Mouse (Mus musculus): ENCODE results near the gene 1700013H16Rik.
"Not testable (repeated sequence)": the region's sequence is repeated elsewhere in the genome, so short reads cannot be mapped to it uniquely, and the experiment has no call there.

The 1700013H16Rik gene

GRCm38 (mm10) chrX:53757736-53758135, at the start of gene 1700013H16Rik:
1700013H16Rik (minus strand) TSS chrX:53757831.
- no peak for DNase-seq (ENCODE audit: low spot score)

- no peak for DNase-seq (ENCODE audit: low spot score)
Measured at GRCm38 (mm10) chrX:53799074-53799473, 41.4 kb upstream of the 1700013H16Rik start.

- DNase-seq (ENCODE audit: low spot score): not testable (repeated sequence)
Measured at GRCm38 (mm10) chrX:53797519-53797918, 39.9 kb upstream of the 1700013H16Rik start, which contains the start of gene Xlr. Xlr (minus strand) TSS chrX:53797706.

- DNase-seq (ENCODE audit: low spot score): no peak
Measured at GRCm38 (mm10) chrX:53776276-53776675, 18.6 kb upstream of the 1700013H16Rik start, which contains the start of gene Zfp36l3. Zfp36l3 (minus strand) TSS chrX:53776394.

DNA sequence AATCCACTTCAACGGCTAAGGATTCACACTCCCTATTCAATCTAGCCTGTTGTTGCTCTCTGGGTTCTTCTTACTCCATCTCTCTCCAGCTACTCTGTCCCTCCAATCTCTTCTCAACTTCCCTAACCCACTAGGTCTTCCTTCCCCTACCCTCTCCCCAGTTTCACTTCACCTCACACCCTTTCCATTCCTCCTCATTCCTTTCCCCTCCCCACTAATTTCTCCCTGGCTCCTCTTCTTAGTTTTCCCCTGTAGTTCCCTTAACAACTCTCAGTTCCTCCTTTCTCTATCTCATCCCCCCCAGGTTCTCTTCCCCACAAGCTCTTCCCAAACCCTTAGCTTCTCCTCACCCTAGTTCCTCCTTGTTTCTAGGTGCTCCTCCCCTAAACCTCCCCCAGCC, 4.8 kb downstream of the 1700013H16Rik start:
- DNase-seq (ENCODE audit: low spot score): no peak

DNA sequence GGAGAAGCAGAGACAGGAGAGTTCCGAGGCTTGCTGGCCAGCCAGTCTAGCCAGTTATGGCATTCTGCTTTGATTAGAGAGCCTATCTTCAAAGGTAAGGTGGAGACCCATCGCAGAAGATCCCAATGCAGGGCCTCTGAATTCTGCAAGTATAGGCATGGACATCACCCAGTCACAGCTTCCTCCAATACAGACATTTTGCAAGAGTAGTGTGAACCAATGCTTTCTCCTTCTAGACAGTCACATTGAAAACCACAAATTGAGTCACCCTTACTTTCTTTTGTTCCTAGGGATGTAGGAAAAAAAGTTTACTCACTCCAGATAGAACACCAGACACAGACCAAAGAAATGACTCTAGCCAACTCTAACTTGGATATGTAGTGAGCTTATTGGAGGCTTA, 28.7 kb downstream of the 1700013H16Rik start:
- no peak for DNase-seq (ENCODE audit: low spot score)

DNA sequence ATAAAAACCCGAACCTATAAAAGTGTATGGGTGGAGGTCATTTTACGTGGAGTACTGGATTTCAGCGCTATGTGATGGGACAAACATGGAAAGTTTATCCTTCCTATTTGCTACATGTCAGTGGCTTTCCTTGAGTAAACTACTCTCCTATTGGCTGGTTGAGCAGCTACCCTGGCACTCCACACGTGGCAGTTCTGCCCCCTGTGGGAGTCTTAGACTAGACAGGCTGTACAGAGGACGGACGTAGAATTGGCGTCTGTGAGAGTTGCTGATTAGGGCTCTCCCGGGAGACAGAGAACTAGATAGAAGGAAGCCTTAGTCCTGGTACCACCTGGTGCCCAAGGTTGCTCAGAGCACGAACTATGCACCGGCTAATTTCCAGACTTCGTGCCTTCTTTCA, 33.0 kb downstream of the 1700013H16Rik start, which contains the start of gene 4930502E18Rik:
TSS of gene 4930502E18Rik (plus strand) at position 231 of the 400 bp plus-strand sequence.
- no peak for DNase-seq (ENCODE audit: low spot score)

GRCm38 (mm10) chrX:53716323-53717182, 41.1 kb downstream of the 1700013H16Rik start:
- peak; percentile 9 for DNase-seq (ENCODE audit: low spot score)

- no peak for DNase-seq (ENCODE audit: low spot score)
Measured at GRCm38 (mm10) chrX:53715942-53716322, 41.7 kb downstream of the 1700013H16Rik start.

GRCm38 (mm10) chrX:53702673-53703072, 55.0 kb downstream of the 1700013H16Rik start:
- DNase-seq (ENCODE audit: low spot score): no peak

GRCm38 (mm10) chrX:53699225-53699624, 58.4 kb downstream of the 1700013H16Rik start:
- DNase-seq (ENCODE audit: low spot score): no peak

DNA sequence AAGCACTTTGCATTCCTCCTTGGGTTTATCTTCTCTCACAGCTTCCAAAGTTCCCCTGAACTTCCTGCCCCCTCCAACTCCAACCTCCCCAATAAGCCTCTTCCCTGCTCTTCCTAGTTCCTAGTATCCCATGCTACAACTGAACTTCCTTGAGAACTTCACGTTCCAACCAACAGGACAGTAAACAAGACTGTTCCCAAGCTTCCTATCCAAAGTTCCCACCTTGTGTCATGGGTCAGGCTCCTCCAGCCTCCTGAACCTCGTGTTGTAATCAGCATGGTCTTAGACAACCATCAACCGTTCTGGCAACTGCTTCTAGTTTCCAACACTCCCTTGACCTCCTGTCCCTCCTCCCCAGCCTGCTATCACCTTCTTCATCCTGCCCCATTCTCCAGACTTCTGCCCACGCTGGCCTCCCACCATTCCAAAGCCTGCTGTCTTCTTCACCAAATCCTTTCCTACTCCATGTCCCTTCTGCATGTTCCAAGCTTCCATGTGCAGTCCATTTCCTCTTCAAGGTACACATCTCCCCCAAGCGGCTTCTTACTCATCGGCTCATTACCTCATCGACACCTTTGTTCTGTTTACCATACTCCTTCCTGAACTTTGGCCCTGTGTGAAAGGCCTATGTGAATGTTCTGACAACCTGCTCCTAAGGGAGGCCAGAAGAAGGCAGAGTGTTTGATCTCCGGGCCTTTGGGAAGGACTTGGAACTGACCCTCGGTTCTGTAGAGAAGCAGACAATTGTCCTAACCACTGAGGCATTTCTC, 63.4 kb downstream of the 1700013H16Rik start:
- DNase-seq (ENCODE audit: low spot score): no peak

GRCm38 (mm10) chrX:53693141-53693540, 64.5 kb downstream of the 1700013H16Rik start:
- DNase-seq (ENCODE audit: low spot score): no peak
